Mouse (Mus musculus): ENCODE measurements at regions not wholly inside any gene's neighbourhood (a gene's known extent, or its start where the extent isn't known, plus 50 kb on each side); places are given as distances from the start of the nearest gene placed in this dataset.

DNA sequence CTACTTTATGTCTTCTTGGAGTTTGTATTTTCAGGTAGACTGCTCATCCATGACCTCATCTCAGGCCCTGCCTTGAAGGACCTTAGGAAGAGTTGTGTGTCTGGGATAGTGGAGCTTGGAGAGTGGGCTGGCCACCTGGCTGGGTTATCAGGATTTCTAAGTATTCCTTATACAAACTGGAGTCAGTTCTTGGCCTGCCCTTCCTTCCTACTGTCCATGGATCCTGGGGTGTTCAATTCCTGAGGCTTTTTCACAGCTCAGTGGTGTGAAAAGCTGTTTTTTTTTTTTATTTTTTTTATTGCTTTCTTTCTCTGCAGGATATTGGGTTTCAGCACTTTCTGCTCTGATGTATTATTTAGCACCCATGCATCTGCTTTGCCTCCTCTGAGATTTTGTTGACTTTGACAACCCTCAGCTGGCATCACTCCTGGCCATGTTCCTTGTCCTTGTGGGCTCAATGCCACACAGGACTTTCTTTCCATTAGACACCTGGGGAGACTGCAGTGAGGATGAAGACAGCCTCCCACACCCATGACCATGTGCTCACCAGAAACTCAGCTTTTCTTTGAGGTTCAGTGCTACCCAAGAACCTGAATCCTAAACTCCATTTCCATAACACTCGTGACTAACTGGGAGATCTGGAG, 252.2 kb downstream of the Gm7361 start:
- Histone ChIP-seq H3K27me3 (ENCODE audit: control insufficient read depth, insufficient read depth, low read length) (no peaks in the 10 kb centered on the region), H3K4me3 (replicated peaks; ENCODE audit: insufficient read depth, low read depth, low read length) (no peak overlapping the region), H3K4me1 (ENCODE audit: control insufficient read depth, insufficient read depth, low read length) (peaks cover 11% of the 10 kb centered on the region), H3K27ac (ENCODE audit: insufficient read depth, low read length) (no peak overlapping the region)
- WGBS, result 74% methylated on average over 1 of the region's 1 CpGs
- DNase-seq, result peak in 1 of 2 experiments; percentile 39
- TF ChIP-seq CTCF (IDR thresholded peaks at IDR 0.05; ENCODE audit: borderline replicate concordance, insufficient read depth, low read depth, low read length) (no peak), POLR2A (IDR thresholded peaks at IDR 0.05; ENCODE audit: borderline replicate concordance, insufficient read depth, low read length) (no peak)

DNA sequence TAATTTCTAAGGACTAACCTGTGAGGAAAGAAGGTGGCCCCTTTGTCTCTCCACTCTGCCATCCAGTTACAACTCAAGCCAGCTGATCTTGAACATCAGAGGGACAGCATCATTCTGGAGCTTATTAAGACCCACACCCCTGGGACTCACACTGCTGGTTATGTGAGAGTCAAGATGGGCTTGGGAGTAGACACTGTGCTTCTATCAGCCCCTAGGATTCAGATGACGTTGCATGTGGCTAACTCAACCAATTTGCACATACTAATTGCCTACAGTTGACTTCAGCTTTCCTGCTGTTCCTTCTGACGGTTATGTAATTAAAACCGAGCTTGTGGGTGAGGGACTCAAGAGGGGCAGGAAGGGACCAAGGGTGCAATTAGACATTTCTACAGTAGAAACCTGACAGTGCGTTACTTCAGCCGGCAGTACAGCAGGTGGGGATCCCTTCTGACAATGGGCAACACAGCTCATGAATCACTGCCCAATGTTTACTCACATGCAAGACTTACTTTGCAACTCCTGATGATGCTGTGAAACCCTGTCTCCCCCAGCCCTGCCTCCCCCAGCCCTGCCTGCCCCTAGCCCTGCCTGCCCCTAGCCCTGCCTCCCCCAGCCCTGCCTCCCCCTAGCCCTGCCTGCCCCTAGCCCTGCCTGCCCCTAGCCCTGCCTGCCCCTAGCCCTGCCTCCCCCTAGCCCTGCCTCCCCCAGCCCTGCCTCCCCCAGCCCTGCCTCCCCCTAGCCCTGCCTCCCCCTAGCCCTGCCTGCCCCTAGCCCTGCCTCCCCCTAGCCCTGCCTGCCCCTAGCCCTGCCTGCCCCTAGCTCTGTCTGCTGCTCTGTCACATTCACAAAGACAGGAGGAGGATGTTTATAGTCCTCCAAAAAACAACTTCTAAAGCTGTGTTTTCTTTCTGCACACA, 255.8 kb downstream of the Gm7361 start:
- Histone ChIP-seq H3K4me3 (replicated peaks; ENCODE audit: insufficient read depth, low read depth, low read length) (no peak overlapping the region), H3K4me1 (ENCODE audit: control insufficient read depth, insufficient read depth, low read length) (peaks cover 11% of the 10 kb centered on the region), H3K27ac (ENCODE audit: insufficient read depth, low read length) (no peak overlapping the region), H3K27me3 (ENCODE audit: control insufficient read depth, insufficient read depth, low read length) (no peaks in the 10 kb centered on the region)
- TF ChIP-seq CTCF (IDR thresholded peaks at IDR 0.05; ENCODE audit: borderline replicate concordance, insufficient read depth, low read depth, low read length), result no peak
- no peak for TF ChIP-seq POLR2A (IDR thresholded peaks at IDR 0.05; ENCODE audit: borderline replicate concordance, insufficient read depth, low read length)
- DNase-seq, result no peak
- WGBS, result 65% methylated on average over 5 of the region's 5 CpGs

DNA sequence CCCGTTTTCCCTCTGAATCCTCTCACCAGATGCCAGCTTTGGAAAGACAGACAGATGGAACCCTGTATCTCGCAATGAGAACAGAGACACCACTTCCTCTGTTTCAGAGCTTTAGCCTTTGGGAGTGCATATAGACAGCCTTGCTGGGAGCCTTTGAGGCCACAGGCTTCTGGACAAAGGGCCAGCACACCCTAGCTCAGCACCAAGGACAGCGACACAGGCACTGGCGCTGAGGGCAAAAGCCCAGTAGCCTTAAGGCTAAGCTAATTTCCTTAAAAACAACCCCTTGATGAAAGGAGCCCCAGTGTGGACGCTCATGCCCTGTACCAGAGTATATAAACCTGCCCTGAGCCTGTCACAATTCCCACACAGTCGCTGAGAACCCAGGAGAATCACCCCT, 278.1 kb downstream of the Gm7361 start:
- no peak for TF ChIP-seq CTCF (IDR thresholded peaks at IDR 0.05; ENCODE audit: borderline replicate concordance, insufficient read depth, low read depth, low read length)
- no peak for TF ChIP-seq POLR2A (IDR thresholded peaks at IDR 0.05; ENCODE audit: borderline replicate concordance, insufficient read depth, low read length)
- no peak overlapping the region for H3K27ac ChIP-seq (ENCODE audit: insufficient read depth, low read length)
- no peaks in the 10 kb centered on the region for H3K4me1 ChIP-seq (ENCODE audit: control insufficient read depth, insufficient read depth, low read length)
- H3K27me3 ChIP-seq (ENCODE audit: control insufficient read depth, insufficient read depth, low read length), result no peaks in the 10 kb centered on the region
- DNase-seq, result no peak
- H3K4me3 ChIP-seq (replicated peaks; ENCODE audit: insufficient read depth, low read depth, low read length), result no peak overlapping the region
- WGBS, result 62% methylated on average over 6 of the region's 6 CpGs

DNA sequence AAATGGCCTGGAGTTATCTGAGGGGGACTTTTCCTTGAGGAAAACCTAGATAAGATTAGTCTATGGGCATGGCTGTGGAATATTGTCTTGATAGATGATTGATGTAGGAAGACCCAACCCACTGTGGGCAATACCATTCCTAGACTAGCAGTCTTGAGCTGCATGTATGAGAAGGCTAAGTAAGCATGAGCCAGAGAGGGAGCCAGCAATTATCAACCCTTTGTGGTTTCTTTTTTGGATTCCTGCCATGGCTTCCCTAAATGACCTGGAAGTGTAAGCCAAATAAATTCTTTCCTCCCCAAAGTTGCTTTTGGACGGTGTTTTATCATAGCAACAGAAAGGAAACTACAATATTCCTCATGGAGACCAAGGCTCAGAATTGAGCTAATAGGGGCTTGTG, 253.7 kb upstream of the Dpp6 start:
- no peak for TF ChIP-seq POLR2A (IDR thresholded peaks at IDR 0.05; ENCODE audit: borderline replicate concordance, insufficient read depth, low read length)
- no peak for TF ChIP-seq CTCF (IDR thresholded peaks at IDR 0.05; ENCODE audit: borderline replicate concordance, insufficient read depth, low read depth, low read length)
- Histone ChIP-seq H3K4me3 (replicated peaks; ENCODE audit: insufficient read depth, low read depth, low read length) (no peak overlapping the region), H3K27me3 (ENCODE audit: control insufficient read depth, insufficient read depth, low read length) (no peaks in the 10 kb centered on the region), H3K27ac (ENCODE audit: insufficient read depth, low read length) (no peak overlapping the region), H3K4me1 (ENCODE audit: control insufficient read depth, insufficient read depth, low read length) (peaks cover 10% of the 10 kb centered on the region; the same call in 1 of the 2 replicates)
- peak; percentile 16 to 41 for DNase-seq
- 31% methylated on average over 1 of the region's 1 CpGs for WGBS

DNA sequence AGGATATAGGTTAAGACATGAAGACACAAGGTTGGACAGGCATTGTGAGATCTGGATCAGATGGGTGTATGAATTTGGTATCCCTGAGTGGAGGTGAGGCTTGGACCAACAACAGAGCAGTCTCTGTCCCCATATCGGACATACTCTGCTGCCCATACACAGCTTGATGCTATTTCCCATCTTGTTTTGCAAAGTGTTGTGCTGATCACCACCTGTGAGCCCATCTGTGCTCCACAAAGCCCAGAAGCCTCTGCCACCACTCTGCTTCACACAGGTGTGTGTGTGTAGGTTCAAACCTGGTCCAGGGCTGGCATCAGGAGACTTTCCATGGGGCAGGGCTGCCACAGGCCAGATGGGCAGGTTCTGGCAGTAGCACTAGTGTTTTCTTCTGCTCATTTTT, 252.9 kb upstream of the Dpp6 start:
- TF ChIP-seq CTCF (IDR thresholded peaks at IDR 0.05; ENCODE audit: borderline replicate concordance, insufficient read depth, low read depth, low read length) (no peak), POLR2A (IDR thresholded peaks at IDR 0.05; ENCODE audit: borderline replicate concordance, insufficient read depth, low read length) (no peak)
- peak; percentile 88 to 94 for DNase-seq
- H3K27me3 ChIP-seq (ENCODE audit: control insufficient read depth, insufficient read depth, low read length), result no peaks in the 10 kb centered on the region
- WGBS, result 15% methylated on average over 1 of the region's 1 CpGs
- H3K4me1 ChIP-seq (ENCODE audit: control insufficient read depth, insufficient read depth, low read length), result peaks cover 10% of the 10 kb centered on the region; the same call in 1 of the 2 replicates
- H3K4me3 ChIP-seq (replicated peaks; ENCODE audit: insufficient read depth, low read depth, low read length), result no peak overlapping the region
- peak overlapping the region; percentile 65; the same call in 1 of the 2 replicates for H3K27ac ChIP-seq (ENCODE audit: insufficient read depth, low read length)

DNA sequence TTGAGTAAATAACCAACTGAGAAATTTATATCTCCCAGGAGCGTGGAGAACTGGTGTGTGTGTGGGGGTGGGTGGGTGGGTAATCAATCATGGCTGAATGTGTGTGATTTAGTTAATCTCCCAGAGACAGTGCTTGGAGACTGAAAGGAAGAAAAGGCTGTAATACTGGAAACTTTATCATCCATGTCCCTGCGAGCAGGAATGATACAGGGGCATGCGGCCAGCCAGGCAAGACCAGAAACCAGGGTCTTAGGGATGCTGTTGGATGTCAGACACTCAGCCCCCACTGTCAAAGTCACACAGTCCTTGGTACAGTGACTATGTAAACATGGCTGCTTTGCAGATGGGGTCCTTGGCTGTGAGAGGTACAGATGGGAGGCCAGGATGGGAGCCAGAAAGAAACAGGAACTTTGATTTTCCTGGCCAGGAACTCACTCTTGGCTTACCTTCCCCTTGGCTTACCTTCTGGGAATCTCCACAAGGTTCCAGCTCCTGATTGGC, 244.3 kb upstream of the Dpp6 start:
- Histone ChIP-seq H3K27me3 (ENCODE audit: control insufficient read depth, insufficient read depth, low read length) (no peaks in the 10 kb centered on the region), H3K27ac (ENCODE audit: insufficient read depth, low read length) (peak overlapping the region; percentile 62; the same call in 1 of the 2 replicates), H3K4me3 (replicated peaks; ENCODE audit: insufficient read depth, low read depth, low read length) (no peak overlapping the region), H3K4me1 (ENCODE audit: control insufficient read depth, insufficient read depth, low read length) (peaks cover 9% of the 10 kb centered on the region)
- 34% methylated on average over 3 of the region's 3 CpGs for WGBS
- peak; percentile 80 to 92 for DNase-seq
- TF ChIP-seq CTCF (IDR thresholded peaks at IDR 0.05; ENCODE audit: borderline replicate concordance, insufficient read depth, low read depth, low read length) (no peak), POLR2A (IDR thresholded peaks at IDR 0.05; ENCODE audit: borderline replicate concordance, insufficient read depth, low read length) (no peak)

DNA sequence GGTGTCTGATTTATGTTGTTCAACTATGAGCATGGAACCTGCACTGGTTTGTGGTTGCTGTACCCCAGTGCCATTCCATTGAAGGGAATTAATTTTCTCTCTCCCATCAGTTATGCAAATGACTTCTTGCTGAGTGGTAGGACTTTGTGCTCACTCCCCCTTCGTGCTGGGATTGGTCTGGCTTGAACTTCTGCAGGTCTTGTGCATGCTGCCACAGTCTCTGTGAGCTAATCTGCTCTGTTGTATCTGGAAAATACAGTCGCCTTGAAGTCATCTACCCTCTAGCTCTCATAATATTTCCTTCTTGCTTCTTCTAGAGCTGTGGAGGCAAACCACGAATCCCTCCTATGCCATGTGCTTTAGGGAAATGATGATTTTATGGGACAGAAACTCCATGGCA, 243.6 kb upstream of the Dpp6 start:
- H3K27ac ChIP-seq (ENCODE audit: insufficient read depth, low read length), result peak overlapping the region; percentile 82
- H3K4me3 ChIP-seq (replicated peaks; ENCODE audit: insufficient read depth, low read depth, low read length), result no peak overlapping the region
- peaks cover 9% of the 10 kb centered on the region for H3K4me1 ChIP-seq (ENCODE audit: control insufficient read depth, insufficient read depth, low read length)
- 16% methylated on average over 3 of the region's 3 CpGs for WGBS
- TF ChIP-seq POLR2A (IDR thresholded peaks at IDR 0.05; ENCODE audit: borderline replicate concordance, insufficient read depth, low read length), result no peak
- no peak for TF ChIP-seq CTCF (IDR thresholded peaks at IDR 0.05; ENCODE audit: borderline replicate concordance, insufficient read depth, low read depth, low read length)
- no peaks in the 10 kb centered on the region for H3K27me3 ChIP-seq (ENCODE audit: control insufficient read depth, insufficient read depth, low read length)
- DNase-seq, result peak; percentile 47 to 55

Data from cerebellum, adult 2 months (tissue).